Mouse (Mus musculus) forelimb bud, embryonic 11.5 days (tissue): ENCODE measurements at regions not wholly inside any gene's neighbourhood (a gene's known extent, or its start where the extent isn't known, plus 50 kb on each side); places are given as distances from the start of the nearest gene placed in this dataset.

Source experiments
- DNase-seq: peaks from one replicate; pipeline ENCODE4 v3.0.0-alpha.2; 2012; ENCODE audit warnings: low read depth, low spot score

- peak; percentile 53 for DNase-seq
Observed at GRCm38 (mm10) chr13:71008216-71008615, 166.6 kb upstream of the Adamts16 start.

DNA sequence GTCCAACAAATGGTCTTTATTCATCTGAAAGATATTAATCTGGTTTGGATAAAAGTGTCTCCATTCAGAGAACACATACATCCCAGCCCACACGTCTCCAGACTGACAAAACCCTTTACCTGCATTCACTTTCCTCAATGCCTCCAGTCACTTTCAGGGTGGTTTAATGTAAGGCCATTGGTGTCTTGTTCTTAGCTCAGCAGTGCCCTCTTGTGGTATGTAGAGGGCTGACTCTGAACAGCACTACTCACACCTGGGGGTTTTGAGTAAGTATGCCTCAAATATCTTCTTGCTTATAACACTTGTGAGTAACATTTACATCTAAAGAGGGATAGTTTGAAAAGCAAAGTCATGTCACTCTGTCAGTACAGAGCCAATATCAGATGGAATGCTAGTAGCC lies 164.5 kb upstream of the Adamts16 start:
- DNase-seq, result peak; percentile 76

GRCm38 (mm10) chr13:71003517-71003916 lies 161.9 kb upstream of the Adamts16 start:
- DNase-seq, result no peak

- DNase-seq, result peak; percentile 34
Observed at GRCm38 (mm10) chr13:71001278-71001677, 159.7 kb upstream of the Adamts16 start.

GRCm38 (mm10) chr13:71000422-71001008 lies 158.9 kb upstream of the Adamts16 start:
- DNase-seq, result no peak

- DNase-seq, result no peak
Observed at GRCm38 (mm10) chr13:70993522-70993921, 151.9 kb upstream of the Adamts16 start.

- no peak for DNase-seq
Observed at GRCm38 (mm10) chr13:70989999-70990645, 148.5 kb upstream of the Adamts16 start.

DNA sequence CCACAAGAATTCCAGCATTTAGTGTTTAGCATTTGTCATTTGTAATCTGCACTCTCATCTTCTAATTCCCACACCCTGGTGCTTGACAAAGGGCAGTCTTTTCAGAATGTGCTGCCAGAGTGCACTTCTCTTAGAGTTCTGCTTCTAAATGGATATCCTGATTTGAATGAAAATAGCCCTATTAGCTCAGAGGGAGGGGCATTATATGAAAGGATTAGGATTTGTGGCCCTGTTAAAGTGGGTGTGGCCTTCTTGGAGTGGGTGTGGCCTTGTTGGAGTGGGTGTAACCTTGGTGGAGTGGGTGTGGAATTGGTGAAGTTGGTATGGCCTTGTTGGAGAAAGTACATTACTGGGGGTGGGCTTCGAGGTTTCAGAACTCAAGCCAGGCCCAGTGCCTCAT lies 137.7 kb upstream of the Adamts16 start:
- DNase-seq, result no peak

- no peak for DNase-seq
Observed at GRCm38 (mm10) chr13:70978547-70979307, 137.1 kb upstream of the Adamts16 start.

DNA sequence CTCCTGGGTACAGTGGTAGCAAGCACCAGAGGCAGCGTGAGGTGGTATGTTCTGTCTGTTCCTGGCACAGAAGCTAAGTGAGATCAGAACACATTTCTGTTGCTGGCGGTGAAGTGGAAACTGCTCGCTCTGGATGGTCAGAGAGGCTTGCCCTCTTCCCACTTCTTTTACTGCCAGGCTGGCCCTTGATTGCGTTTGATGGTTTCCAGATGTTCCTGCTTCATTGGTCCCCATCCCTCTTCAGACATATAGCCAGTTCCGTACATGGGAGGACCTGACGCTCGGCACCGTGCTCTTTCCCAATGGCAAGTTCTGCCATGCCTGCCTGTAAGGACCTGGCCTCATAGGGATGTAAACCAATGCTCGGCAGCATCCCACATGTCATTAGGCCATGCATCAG lies 128.0 kb upstream of the Adamts16 start:
- DNase-seq, result peak; percentile 46

DNA sequence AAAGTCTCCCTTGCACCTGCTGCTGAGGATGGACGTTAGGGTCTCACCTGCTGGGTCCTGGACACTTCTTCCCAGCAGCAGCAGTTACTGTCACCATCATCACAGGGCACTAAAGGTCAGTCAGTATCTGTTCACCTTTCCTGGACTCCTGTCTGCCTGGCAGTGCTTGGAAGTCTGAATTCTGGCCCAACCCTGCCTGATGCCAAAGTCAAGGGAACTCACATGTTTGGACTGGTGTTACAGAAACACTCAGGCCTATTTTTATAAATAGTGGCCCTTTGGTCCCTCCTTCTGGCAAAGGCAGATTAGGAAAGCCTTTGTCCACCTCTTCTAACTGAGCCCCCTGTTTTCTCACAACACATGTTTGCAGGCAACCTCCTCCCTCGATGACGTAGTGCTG lies 126.2 kb upstream of the Adamts16 start:
- DNase-seq, result no peak

DNA sequence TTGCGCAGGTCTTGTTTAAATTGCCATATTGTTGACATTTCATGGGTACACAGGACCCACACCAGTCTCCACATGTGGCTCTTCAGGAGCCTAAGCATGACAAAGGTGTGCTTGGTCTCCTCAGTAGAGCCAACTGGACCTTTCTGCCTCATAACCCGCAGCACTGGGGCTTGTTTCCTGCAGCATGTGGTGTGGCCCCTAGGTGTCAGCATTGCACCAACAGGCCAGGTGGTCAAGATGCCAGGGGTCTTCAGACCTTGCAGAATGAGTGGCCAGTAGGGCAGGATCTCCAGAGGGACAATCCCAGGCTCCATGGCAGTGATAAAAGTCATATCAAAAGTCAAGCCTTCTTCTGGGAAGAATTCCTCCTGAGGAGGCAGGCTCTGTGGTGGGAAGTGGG lies 121.8 kb upstream of the Adamts16 start:
- DNase-seq, result no peak

GRCm38 (mm10) chr13:70934309-70935037 lies 92.9 kb upstream of the Adamts16 start:
- DNase-seq, result peak; percentile 42

- DNase-seq, result no peak
Observed at GRCm38 (mm10) chr13:70913834-70914233, 72.2 kb upstream of the Adamts16 start.

DNA sequence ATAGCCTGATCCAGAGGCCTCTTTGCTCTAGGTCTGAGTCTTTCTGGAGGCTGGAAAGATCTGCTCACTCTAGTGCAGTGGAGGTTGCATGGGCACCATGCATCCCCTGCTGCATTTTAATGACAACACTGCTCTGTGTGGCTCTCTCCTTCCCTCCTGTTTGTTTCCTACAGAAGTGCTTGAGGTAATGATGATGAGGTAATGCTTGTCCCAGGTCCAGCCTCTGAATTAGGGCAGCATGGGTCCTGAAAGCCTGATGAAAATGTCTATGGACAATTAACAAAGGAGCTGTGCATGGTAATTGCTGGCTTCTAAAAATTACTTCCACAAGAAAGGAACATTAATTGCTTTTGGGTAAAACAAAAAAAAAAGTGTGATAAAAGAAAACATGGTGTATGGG lies 69.3 kb upstream of the Adamts16 start:
- DNase-seq, result no peak

GRCm38 (mm10) chr13:70904834-70905233 lies 63.2 kb upstream of the Adamts16 start:
- DNase-seq, result no peak

GRCm38 (mm10) chr13:70903831-70904230 lies 62.2 kb upstream of the Adamts16 start:
- no peak for DNase-seq

DNA sequence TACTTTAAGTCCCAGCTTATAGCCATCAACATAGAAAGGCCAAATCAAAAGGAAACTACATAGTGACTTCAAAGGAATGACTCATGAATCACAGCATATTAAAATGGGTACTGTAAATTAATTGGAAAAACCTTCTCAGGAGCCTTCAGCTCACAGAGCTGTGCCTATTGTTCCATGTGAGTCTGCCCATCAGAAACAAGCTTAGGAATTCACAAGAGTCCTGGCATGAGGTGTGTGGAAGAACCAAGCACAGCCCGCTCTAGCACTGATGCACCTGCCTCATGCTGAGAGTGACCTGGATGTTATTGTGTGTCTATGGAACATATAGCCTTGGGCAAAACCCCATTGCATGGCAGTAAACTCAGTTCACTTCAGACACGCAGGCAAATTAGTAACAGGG lies 61.5 kb upstream of the Adamts16 start:
- DNase-seq, result no peak

DNA sequence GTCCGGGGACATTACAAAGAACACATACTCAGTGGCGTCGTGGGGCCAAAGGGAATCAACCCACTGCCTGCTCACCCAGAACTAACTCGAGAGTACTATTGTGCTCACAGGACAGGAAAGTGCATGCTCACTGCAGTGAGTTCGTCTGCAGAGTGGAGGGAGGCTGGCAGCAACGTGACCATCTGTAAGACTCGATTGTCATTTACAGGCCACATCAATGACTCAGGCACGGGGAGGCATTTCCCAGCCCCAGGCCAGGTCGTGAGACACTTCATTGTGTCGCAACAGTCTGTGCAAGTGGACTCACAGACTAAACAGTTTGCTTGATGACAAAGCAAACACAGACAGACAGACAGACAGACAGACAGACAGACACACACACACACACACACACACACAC lies 61.1 kb upstream of the Adamts16 start:
- DNase-seq, result no peak

GRCm38 (mm10) chr13:70891634-70892033 lies 50.0 kb upstream of the Adamts16 start:
- no peak for DNase-seq
